Mouse (Mus musculus): ENCODE results near the gene Gm49425. TPM values are rescaled to one million over a fixed set of nuclear protein-coding genes. Genes with fewer than 3 reads are reported as not detected.

The Gm49425 gene
- polyA plus RNA-seq, 1 experiment from 2014 or later = not detected

- no peaks in the 10 kb centered on the region for H3K9me3 ChIP-seq (ENCODE audit: control insufficient read depth, low read length)
- WGBS = 35% methylated on average over 11 of the region's 11 CpGs
- H3K9ac ChIP-seq (ENCODE audit: low read length) = peak overlapping the region; percentile 54
- peak overlapping the region; percentile 58 for H3K4me2 ChIP-seq
- ATAC-seq (ENCODE audit: low FRiP score) (no peak), DNase-seq (ENCODE audit: low spot score, missing footprints) (no peak)
- no peaks in the 10 kb centered on the region for H3K36me3 ChIP-seq (ENCODE audit: control insufficient read depth, insufficient read depth, low read length)
- H3K4me3 ChIP-seq (ENCODE audit: low read depth, low read length) = peak overlapping the region; percentile 28
- peaks cover 2% of the 10 kb centered on the region; the same call in 1 of the 2 replicates for H3K27me3 ChIP-seq (ENCODE audit: control insufficient read depth, insufficient read depth, low read length)
- peaks cover 5% of the 10 kb centered on the region for H3K4me1 ChIP-seq (ENCODE audit: control insufficient read depth, insufficient read depth, low read length)
- H3K27ac ChIP-seq (ENCODE audit: low read depth, low read length) = no peak overlapping the region
Measured at GRCm38 (mm10) chr15:101479666-101480060, 37.4 kb downstream of the Gm49425 start.

- no peaks in the 10 kb centered on the region for H3K9me3 ChIP-seq (ENCODE audit: control insufficient read depth, low read length)
- peaks cover 2% of the 10 kb centered on the region; the same call in 1 of the 2 replicates for H3K27me3 ChIP-seq (ENCODE audit: control insufficient read depth, insufficient read depth, low read length)
- 11% methylated on average over 31 of the region's 31 CpGs for WGBS
- peak overlapping the region; percentile 28 for H3K4me3 ChIP-seq (ENCODE audit: low read depth, low read length)
- peak overlapping the region; percentile 58 for H3K4me2 ChIP-seq
- H3K9ac ChIP-seq (ENCODE audit: low read length) = peak overlapping the region; percentile 54
- DNase-seq (ENCODE audit: low spot score, missing footprints) = peak; percentile 96
- no peaks in the 10 kb centered on the region for H3K36me3 ChIP-seq (ENCODE audit: control insufficient read depth, insufficient read depth, low read length)
- ATAC-seq (ENCODE audit: low FRiP score) = peak; percentile 70
- peaks cover 5% of the 10 kb centered on the region for H3K4me1 ChIP-seq (ENCODE audit: control insufficient read depth, insufficient read depth, low read length)
- H3K27ac ChIP-seq (ENCODE audit: low read depth, low read length) = no peak overlapping the region
Measured at GRCm38 (mm10) chr15:101479007-101479665, 37.9 kb downstream of the Gm49425 start.

DNA sequence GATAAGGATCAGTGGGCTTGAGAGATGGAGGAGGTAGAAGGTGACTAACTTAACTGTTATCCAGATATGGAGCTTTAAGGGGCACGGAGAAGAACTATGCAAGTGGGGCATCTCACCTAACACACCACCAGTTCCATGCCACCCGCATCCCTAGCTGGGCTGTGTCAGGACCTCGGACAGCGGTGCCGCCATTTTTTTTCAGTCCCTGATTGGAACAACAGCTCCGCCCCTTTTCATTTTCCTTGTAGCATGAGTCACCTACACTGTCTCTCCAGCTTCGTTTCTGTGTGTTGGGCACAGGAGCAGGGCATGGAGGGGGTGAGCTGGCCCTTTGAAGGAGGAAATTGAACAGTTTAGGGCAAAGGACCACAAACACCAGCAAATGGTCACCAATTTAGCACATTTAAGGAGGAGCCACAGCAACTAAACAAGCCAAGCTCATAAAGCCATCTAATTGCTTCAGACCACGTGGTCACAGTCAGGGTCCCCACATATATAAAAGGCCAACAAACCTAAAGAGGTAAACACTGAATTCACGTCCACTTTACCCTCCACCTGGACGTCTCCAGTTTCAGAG is 44.0 kb downstream of the Gm49425 start, which contains the start of gene Krt86:
Gene Krt86 (plus strand): TSS at position 527 of the 577 bp plus-strand sequence.
- Histone ChIP-seq H3K4me2 (no peak within 1 kb of the TSS), H3K9me3 (ENCODE audit: control insufficient read depth, low read length) (no peaks in the 10 kb centered on the region), H3K4me3 (ENCODE audit: low read depth, low read length) (no peak within 1 kb of the TSS), H3K36me3 (ENCODE audit: control insufficient read depth, insufficient read depth, low read length) (no peaks in the 10 kb centered on the region), H3K27me3 (ENCODE audit: control insufficient read depth, insufficient read depth, low read length) (no peaks in the 10 kb centered on the region), H3K4me1 (ENCODE audit: control insufficient read depth, insufficient read depth, low read length) (no peaks in the 10 kb centered on the region), H3K9ac (ENCODE audit: low read length) (no peak within 1 kb of the TSS), H3K27ac (ENCODE audit: low read depth, low read length) (no peak within 1 kb of the TSS)
- ATAC-seq (ENCODE audit: low FRiP score) = no peak
- DNase-seq (ENCODE audit: low spot score, missing footprints) = peak; percentile 88
- 38% methylated on average over 10 of the region's 10 CpGs for WGBS

DNA sequence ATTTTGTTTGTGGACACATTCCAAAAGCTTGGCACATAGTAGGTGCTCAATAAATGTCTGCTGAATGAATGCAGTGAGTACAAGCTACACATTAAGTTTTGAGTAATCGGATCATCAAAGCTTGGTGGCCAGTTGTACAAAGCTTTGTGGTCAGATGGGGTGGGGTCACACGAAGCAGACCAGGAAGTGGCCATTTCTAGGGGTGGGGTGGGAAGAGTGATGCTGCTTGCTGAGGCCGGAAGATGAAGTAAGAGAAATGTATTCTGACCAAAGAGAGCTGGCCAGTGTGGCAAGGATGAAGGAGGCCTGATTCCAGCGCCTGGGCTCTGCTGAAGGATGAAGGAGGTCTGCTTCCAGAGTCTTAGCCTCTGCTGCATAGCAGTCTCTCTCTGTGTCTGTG is 48.0 kb downstream of the Gm49425 start:
- 83% methylated on average over 4 of the region's 4 CpGs for WGBS
- H3K4me3 ChIP-seq (ENCODE audit: low read depth, low read length) = no peak overlapping the region

More for the DNA sequence above, 48.0 kb downstream of the Gm49425 start:
- H3K36me3 ChIP-seq (ENCODE audit: control insufficient read depth, insufficient read depth, low read length) = no peaks in the 10 kb centered on the region
- no peak overlapping the region for H3K4me2 ChIP-seq
- ATAC-seq (ENCODE audit: low FRiP score) (no peak), DNase-seq (ENCODE audit: low spot score, missing footprints) (no peak)
- no peak overlapping the region for H3K9ac ChIP-seq (ENCODE audit: low read length)
- H3K4me1 ChIP-seq (ENCODE audit: control insufficient read depth, insufficient read depth, low read length) = no peaks in the 10 kb centered on the region
- no peak overlapping the region for H3K27ac ChIP-seq (ENCODE audit: low read depth, low read length)
- H3K27me3 ChIP-seq (ENCODE audit: control insufficient read depth, insufficient read depth, low read length) = no peaks in the 10 kb centered on the region
- H3K9me3 ChIP-seq (ENCODE audit: control insufficient read depth, low read length) = no peaks in the 10 kb centered on the region

Small RNAs within 50 kb of the gene (microRNA-seq; reads per million reads assigned to microRNA genes)
- not detected for gene Gm44393

Other genes starting within 250 kb of the Gm49425 start
- gene Atg101, start 233.0 kb downstream of the Gm49425 start, polyA plus RNA-seq (2014; fragmentation: Nextera tagmentation; extraction: Ambion mirVana) = 57.9 and 67.4 TPM in 2 replicates
- gene 6030408B16Rik, start 224.0 kb downstream of the Gm49425 start, polyA plus RNA-seq (2014; fragmentation: Nextera tagmentation; extraction: Ambion mirVana) = 0.33 TPM in 1 of 2 replicates, not detected in the other
- not detected in 2 replicates for gene Krt80, start 147.1 kb downstream of the Gm49425 start, polyA plus RNA-seq (2014; fragmentation: Nextera tagmentation; extraction: Ambion mirVana)
- gene Krt7, start 106.2 kb downstream of the Gm49425 start, polyA plus RNA-seq (2014; fragmentation: Nextera tagmentation; extraction: Ambion mirVana) = 4.2 and 7.2 TPM in 2 replicates
- gene Krt87, start 78.5 kb downstream of the Gm49425 start, polyA plus RNA-seq (2014; fragmentation: Nextera tagmentation; extraction: Ambion mirVana) = 0.07 and 0.16 TPM in 2 replicates
- not detected in 2 replicates for gene Krt88, start 69.5 kb downstream of the Gm49425 start, polyA plus RNA-seq (2014; fragmentation: Nextera tagmentation; extraction: Ambion mirVana)
- not detected in 2 replicates for gene Krt81, start 53.5 kb downstream of the Gm49425 start, polyA plus RNA-seq (2014; fragmentation: Nextera tagmentation; extraction: Ambion mirVana)
- gene Krt86, start 43.8 kb downstream of the Gm49425 start, polyA plus RNA-seq (2014; fragmentation: Nextera tagmentation; extraction: Ambion mirVana) = not detected in 2 replicates
- not detected in 2 replicates for gene Krt83, start 25.7 kb downstream of the Gm49425 start, polyA plus RNA-seq (2014; fragmentation: Nextera tagmentation; extraction: Ambion mirVana)
- gene Krt84, start 15.6 kb upstream of the Gm49425 start, polyA plus RNA-seq (2014; fragmentation: Nextera tagmentation; extraction: Ambion mirVana) = not detected in 2 replicates
- gene Krt82, start 33.4 kb upstream of the Gm49425 start, polyA plus RNA-seq (2014; fragmentation: Nextera tagmentation; extraction: Ambion mirVana) = not detected in 2 replicates
- gene Krt90, start 45.7 kb upstream of the Gm49425 start, polyA plus RNA-seq (2014; fragmentation: Nextera tagmentation; extraction: Ambion mirVana) = 0.30 and 0.50 TPM in 2 replicates
- not detected in 2 replicates for gene Krt75, start 56.6 kb upstream of the Gm49425 start, polyA plus RNA-seq (2014; fragmentation: Nextera tagmentation; extraction: Ambion mirVana)
- not detected in 2 replicates for gene Gm5414, start 110.9 kb upstream of the Gm49425 start, polyA plus RNA-seq (2014; fragmentation: Nextera tagmentation; extraction: Ambion mirVana)
- not detected in 2 replicates for gene Gm5478, start 130.1 kb upstream of the Gm49425 start, polyA plus RNA-seq (2014; fragmentation: Nextera tagmentation; extraction: Ambion mirVana)
- gene Krt6b, start 163.0 kb upstream of the Gm49425 start, polyA plus RNA-seq (2014; fragmentation: Nextera tagmentation; extraction: Ambion mirVana) = not detected in 2 replicates
- gene Krt6a, start 177.0 kb upstream of the Gm49425 start, polyA plus RNA-seq (2014; fragmentation: Nextera tagmentation; extraction: Ambion mirVana) = not detected in 2 replicates
- gene Krt5, start 195.6 kb upstream of the Gm49425 start, polyA plus RNA-seq (2014; fragmentation: Nextera tagmentation; extraction: Ambion mirVana) = 0.34 and 0.51 TPM in 2 replicates
- gene Krt71, start 225.8 kb upstream of the Gm49425 start, polyA plus RNA-seq (2014; fragmentation: Nextera tagmentation; extraction: Ambion mirVana) = not detected in 2 replicates

Data from midbrain, embryonic 11.5 days (tissue).